Mouse (Mus musculus): ENCODE data around the gene Smyd3.
"Not testable (repeated sequence)": the region's sequence is repeated elsewhere in the genome, so short reads cannot be mapped to it uniquely, and the experiment has no call there.

Gene Smyd3

GRCm38 (mm10) chr1:179197156-179197555, 320.7 kb downstream of the Smyd3 start:
- ChIA-PET POLR2A (no interaction called here), CTCF (interaction anchor here in 1 of 4 experiments (0.8 to 3.6 kb wide), 2 partner anchors 34 to 264 kb away, joined by 3 to 16 read pairs; no protein-coding TSS in a partner anchor)

DNA sequence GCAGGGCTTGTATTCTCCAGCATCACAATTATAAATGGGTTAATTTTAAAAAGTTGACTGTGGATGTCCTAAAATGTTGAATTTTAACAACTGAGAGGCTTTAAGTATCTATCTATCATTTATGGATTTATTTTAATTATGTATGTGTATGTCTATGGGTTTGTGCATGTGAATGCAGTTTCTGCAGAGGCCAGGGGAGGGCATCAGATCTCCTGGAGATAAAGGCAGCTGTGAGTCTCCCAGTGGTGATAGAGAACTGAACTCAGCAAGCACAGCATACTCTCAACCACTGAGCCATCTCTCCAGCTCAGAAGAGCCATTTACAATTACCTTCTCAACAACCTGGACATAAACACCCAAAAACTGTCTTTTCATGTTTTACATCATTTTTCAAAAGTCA, 321.4 kb downstream of the Smyd3 start:
- ChIA-PET CTCF (interaction anchor here in 2 of 4 experiments (0.6 to 3.6 kb wide), 5 partner anchors 35 to 404 kb away, joined by 3 to 16 read pairs (median 3); no protein-coding TSS in a partner anchor), POLR2A (interaction anchor here in 1 of 4 experiments (2.0 kb wide), 1 partner anchor 9 kb away, joined by 4 read pairs; no protein-coding TSS in a partner anchor)

GRCm38 (mm10) chr1:179192781-179193180, 325.1 kb downstream of the Smyd3 start:
- ChIA-PET CTCF (no interaction called here), POLR2A (no interaction called here)

DNA sequence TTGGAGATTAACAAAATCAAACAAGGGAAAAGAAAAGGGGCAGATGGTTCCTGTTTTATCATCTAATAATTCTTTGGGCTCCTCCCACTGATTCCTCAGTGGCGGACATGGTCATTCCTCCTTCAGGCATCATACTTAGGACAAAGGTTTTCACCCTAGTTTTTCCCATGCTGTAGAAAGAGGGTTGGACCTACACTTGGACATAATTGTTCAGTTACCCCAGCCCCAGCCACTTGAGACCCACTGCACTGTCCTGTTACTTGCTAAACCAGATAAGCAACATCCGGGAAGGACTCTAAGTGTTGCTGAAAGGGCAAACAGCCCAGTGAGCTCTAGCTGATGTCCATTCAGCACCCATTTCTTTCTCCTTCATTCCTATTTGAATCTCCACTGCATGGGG, 327.0 kb downstream of the Smyd3 start:
- ChIA-PET POLR2A (interaction anchor here in 2 of 4 experiments (0.6 to 1.1 kb wide), 2 partner anchors 8 to 83 kb away, joined by 4 read pairs; no protein-coding TSS in a partner anchor), CTCF (no interaction called here)

GRCm38 (mm10) chr1:179187171-179187570, 330.7 kb downstream of the Smyd3 start:
- ChIA-PET POLR2A (no interaction called here), CTCF (no interaction called here)

- POLR2A ChIA-PET, result interaction anchor here in 1 of 4 experiments (0.7 kb wide), 1 partner anchor 279 kb away, joined by 3 read pairs; no protein-coding TSS in a partner anchor
- CTCF ChIA-PET, result no interaction called here
Observed at GRCm38 (mm10) chr1:179184631-179185030, 333.2 kb downstream of the Smyd3 start.

GRCm38 (mm10) chr1:179183499-179183898, 334.3 kb downstream of the Smyd3 start:
- ChIA-PET CTCF (no interaction called here), POLR2A (no interaction called here)

- ChIA-PET POLR2A (interaction anchor here in 1 of 4 experiments (0.6 kb wide), 1 partner anchor 330 kb away, joined by 6 read pairs; no protein-coding TSS in a partner anchor), CTCF (no interaction called here)
Observed at GRCm38 (mm10) chr1:179180546-179180945, 337.3 kb downstream of the Smyd3 start.

- ChIA-PET POLR2A (no interaction called here), CTCF (no interaction called here)
Observed at GRCm38 (mm10) chr1:179176861-179177658, 340.8 kb downstream of the Smyd3 start.

DNA sequence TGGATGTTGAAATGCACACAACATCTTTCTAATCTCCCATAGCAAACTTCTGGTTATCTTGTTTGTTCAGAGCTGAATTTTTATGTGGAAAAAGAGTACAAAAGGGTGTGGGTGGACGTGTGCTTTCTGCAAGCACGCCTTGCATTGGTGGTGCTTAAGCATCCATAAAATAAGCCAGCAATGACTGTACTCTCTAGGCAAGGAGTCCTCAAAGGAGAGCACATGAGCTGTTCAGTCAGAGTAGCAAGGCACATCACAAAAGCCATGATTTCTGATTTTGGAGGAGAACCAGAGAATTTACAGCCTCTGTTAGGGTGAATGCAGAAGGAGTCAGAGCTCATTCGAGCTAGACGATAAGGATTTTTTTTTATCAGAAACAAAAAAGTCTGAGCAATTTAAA, 343.6 kb downstream of the Smyd3 start:
- CTCF ChIA-PET, result interaction anchor here in 1 of 4 experiments (0.7 kb wide), 1 partner anchor 273 kb away, joined by 3 read pairs; no protein-coding TSS in a partner anchor
- POLR2A ChIA-PET, result interaction anchor here in 2 of 4 experiments (0.5 to 1.4 kb wide), 4 partner anchors 30 to 838 kb away, joined by 3 to 4 read pairs (median 3); no protein-coding TSS in a partner anchor

- POLR2A ChIA-PET, result no interaction called here
- CTCF ChIA-PET, result interaction anchor here in 1 of 4 experiments (0.6 kb wide), 1 partner anchor 11 kb away, joined by 4 read pairs; no protein-coding TSS in a partner anchor
Observed at GRCm38 (mm10) chr1:179170555-179170954, 347.3 kb downstream of the Smyd3 start.

DNA sequence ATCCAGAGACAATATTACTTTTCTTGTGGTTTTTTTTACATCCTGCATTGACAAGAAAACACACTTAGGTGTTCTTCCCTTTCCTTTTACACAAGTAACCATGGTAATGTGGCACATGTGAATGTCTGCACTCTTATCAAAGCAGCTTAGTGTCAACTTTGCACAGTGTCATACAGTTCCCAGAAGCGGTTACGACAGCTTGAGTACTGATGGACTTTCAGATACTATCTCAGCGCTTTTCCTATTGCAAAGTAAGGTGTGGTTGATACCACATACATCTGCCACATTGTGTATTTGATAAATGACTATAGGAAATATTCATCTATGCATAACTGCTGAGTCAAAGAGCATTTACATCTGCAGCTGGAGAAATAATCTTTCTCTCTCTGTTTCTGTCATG, 348.1 kb downstream of the Smyd3 start:
- POLR2A ChIA-PET, result no interaction called here
- CTCF ChIA-PET, result no interaction called here

DNA sequence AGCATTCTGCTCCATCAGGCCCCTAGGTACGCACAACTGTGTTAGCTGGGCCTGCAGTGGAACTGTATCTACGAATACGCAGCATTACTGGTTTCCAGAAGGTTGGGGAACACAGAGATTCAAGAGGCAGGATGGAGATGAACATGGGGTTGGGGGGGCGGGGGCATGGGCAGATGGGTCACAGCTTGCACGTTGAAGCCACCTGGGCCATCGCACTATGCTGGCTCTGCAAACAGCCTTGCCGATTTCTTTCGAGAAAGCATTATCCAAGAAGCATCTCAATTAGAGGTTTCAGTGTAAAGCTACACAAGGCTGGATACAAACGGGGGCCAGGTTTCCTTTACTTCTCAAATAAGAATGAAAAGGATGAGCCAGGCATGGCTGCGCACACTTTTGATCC, 348.7 kb downstream of the Smyd3 start:
- POLR2A ChIA-PET, result interaction anchor here in 1 of 4 experiments (1.0 kb wide), 1 partner anchor 51 kb away, joined by 3 read pairs; no protein-coding TSS in a partner anchor
- CTCF ChIA-PET, result no interaction called here

- CTCF ChIA-PET, POLR2A ChIA-PET: not testable (repeated sequence)
Observed at GRCm38 (mm10) chr1:179164219-179164618, 353.6 kb downstream of the Smyd3 start.

DNA sequence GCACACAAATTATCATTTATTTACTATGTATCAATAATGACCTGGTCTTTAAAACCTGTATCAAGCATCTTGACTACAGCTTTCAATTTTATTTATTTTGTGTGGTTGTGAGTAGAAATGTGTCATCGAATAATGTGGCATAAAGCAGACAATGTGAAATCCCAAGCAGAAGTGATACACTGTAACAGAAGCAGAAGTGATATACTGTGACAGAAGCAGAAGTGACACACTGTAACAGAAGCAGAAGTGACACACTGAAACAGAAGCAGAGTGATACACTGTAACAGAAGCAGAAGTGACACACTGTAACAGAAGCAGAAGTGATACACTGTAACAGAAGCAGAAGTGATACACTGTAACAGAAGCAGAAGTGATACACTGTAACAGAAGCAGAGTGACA, 355.1 kb downstream of the Smyd3 start:
- POLR2A ChIA-PET, result interaction anchor here in 1 of 4 experiments (0.6 kb wide), 1 partner anchor 148 kb away, joined by 3 read pairs; no protein-coding TSS in a partner anchor
- CTCF ChIA-PET, result not testable (repeated sequence)

GRCm38 (mm10) chr1:179161947-179162346, 355.9 kb downstream of the Smyd3 start:
- POLR2A ChIA-PET, result interaction anchor here in 1 of 4 experiments (0.6 kb wide), 1 partner anchor 149 kb away, joined by 3 read pairs; no protein-coding TSS in a partner anchor

GRCm38 (mm10) chr1:179160697-179161096, 357.1 kb downstream of the Smyd3 start:
- ChIA-PET CTCF (interaction anchor here in 2 of 4 experiments (0.7 to 1.0 kb wide), 2 partner anchors 24 to 64 kb away, joined by 3 to 4 read pairs; no protein-coding TSS in a partner anchor), POLR2A (interaction anchor here in 1 of 4 experiments (1.0 kb wide), 2 partner anchors 11 to 60 kb away, joined by 3 to 4 read pairs; no protein-coding TSS in a partner anchor)

More at GRCm38 (mm10) chr1:179161947-179162346, 355.9 kb downstream of the Smyd3 start:
- CTCF ChIA-PET, result no interaction called here

- CTCF ChIA-PET, result no interaction called here
Observed at GRCm38 (mm10) chr1:179152376-179152775, 365.5 kb downstream of the Smyd3 start.

GRCm38 (mm10) chr1:179151275-179151674, 366.6 kb downstream of the Smyd3 start:
- ChIA-PET POLR2A (interaction anchor here in 1 of 4 experiments (1.6 kb wide), 1 partner anchor 9 kb away, joined by 4 read pairs; no protein-coding TSS in a partner anchor), CTCF (no interaction called here)

More at GRCm38 (mm10) chr1:179152376-179152775, 365.5 kb downstream of the Smyd3 start:
- POLR2A ChIA-PET, result no interaction called here
